Mouse (Mus musculus): ENCODE results near the gene Serpina1c.
"Not testable (repeated sequence)": the region's sequence is repeated elsewhere in the genome, so short reads cannot be mapped to it uniquely, and the experiment has no call there.

DNA sequence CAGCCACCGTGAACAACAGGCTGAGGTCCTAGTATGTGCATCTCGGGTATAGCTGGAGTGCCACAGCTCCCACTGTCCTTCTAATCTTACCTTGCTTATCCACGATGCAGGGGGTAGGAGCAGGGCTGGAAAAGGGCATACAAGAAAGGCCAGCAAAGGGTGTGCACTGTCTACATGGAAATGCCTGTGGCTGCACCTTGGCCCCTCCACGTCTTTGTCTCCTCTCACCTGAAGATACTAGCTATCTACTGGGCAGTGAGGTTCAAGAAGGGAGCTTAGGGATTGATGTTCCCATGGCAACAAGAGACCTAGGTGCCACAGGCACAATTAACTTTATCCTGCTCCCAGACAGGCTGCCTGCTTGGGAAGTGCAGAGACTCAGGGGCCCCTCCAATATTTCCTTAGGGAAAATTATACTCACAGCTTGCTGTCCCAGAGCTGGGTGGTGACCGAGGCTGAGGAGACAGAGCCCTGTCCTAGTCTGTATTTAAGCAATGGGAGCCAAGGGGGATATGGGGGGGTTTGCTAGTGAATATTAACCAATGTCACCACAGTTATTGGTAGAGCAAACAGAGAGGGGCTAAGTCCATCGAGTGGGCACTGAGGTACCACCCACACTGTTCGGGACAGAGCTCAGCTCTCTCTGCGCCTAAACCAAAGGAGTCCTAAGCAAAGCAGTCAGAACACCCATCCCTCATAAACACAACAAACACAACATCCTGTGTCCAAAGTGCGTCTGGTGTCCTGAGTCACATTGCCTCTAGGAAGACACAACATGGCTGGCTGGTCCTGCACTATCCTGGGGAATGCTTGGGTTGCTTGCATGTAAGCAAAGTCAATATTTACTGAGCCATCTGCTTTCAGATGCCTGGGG is 41.3 kb downstream of the Serpina1c start, which contains the start of gene Serpina1a:
- not testable (repeated sequence) for TF ChIP-seq CTCF (IDR thresholded peaks at IDR 0.05; ENCODE audit: extremely low read depth, insufficient read depth, insufficient read length, insufficient replicate concordance); POLR2A (IDR thresholded peaks at IDR 0.05; ENCODE audit: low read depth, low read length)
